Mouse (Mus musculus): Measurements from ENCODE around the gene Mrgpre. TPM values are rescaled to one million over a fixed set of nuclear protein-coding genes. Genes with fewer than 3 reads are reported as not detected.

Mrgpre gene
- polyA plus RNA-seq, 1 experiment from 2014 or later, result 1.9 TPM

DNA sequence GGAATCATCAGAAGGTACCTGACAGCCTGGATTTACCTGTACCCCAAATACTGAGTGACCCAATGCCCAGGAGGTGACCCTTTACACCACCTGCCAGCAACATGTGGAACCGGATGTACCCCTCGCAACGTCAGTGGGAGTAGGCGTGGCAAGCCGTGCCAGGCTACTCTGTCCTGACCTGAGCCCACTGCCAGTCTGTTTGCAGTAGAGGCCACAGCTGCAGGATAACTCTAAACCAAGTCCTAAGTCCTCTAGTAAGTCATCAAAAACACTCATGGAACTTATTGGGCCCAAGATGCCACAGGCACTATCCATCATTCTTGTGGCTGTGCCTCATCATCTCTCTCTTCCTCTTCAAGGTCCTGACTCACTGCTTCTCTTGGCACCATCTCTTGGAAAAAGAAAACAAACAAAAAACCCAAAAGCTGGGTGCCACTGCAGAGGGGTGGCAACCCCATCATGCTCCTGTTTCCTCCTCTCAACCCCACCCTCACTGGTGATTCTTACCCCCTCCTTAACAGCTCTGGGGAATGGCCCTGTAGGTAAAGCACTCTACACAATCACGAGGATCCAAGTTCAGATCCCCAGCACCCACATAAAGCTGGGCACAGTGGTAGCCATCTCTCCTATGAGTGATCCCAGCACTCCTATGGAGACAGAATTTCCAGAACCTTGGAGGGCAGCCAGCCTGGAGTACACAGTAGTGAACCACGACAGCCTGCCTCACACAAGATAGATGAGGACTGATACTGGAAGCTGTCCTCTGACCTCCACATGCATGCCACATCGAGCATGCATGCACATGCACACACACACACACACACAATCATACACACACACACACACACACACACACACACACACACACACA, 17.1 kb upstream of the Mrgpre start:
- Histone ChIP-seq H3K4me1 (ENCODE audit: insufficient read depth) (no peaks in the 10 kb centered on the region), H3K9me3 (ENCODE audit: low read depth, low read length) (no peaks in the 10 kb centered on the region), H3K27me3 (ENCODE audit: insufficient read depth, low read length) (no peaks in the 10 kb centered on the region), H3K4me3 (ENCODE audit: low read depth, low read length) (no peak overlapping the region), H3K36me3 (ENCODE audit: insufficient read depth) (peaks cover 69% of the 10 kb centered on the region; the same call in 1 of the 2 replicates), H3K9ac (no peak overlapping the region), H3K4me2 (no peak overlapping the region), H3K27ac (ENCODE audit: low read depth) (no peak overlapping the region)
- no peak for DNase-seq
- no peak for TF ChIP-seq CTCF (IDR thresholded peaks at IDR 0.05; ENCODE audit: low read depth)
- 77% methylated on average over 8 of the region's 8 CpGs for WGBS
- ATAC-seq (ENCODE audit: insufficient read depth), result no peak

- ATAC-seq (ENCODE audit: insufficient read depth) (no peak), DNase-seq (no peak)
- Histone ChIP-seq H3K27me3 (ENCODE audit: insufficient read depth, low read length) (no peaks in the 10 kb centered on the region), H3K9me3 (ENCODE audit: low read depth, low read length) (no peaks in the 10 kb centered on the region), H3K9ac (no peak overlapping the region), H3K36me3 (ENCODE audit: insufficient read depth) (peaks cover 70% of the 10 kb centered on the region; the same call in 1 of the 2 replicates), H3K4me1 (ENCODE audit: insufficient read depth) (no peaks in the 10 kb centered on the region), H3K4me2 (no peak overlapping the region), H3K4me3 (ENCODE audit: low read depth, low read length) (no peak overlapping the region), H3K27ac (ENCODE audit: low read depth) (no peak overlapping the region)
- TF ChIP-seq CTCF (IDR thresholded peaks at IDR 0.05; ENCODE audit: low read depth), result no peak
- WGBS, result 70% methylated on average over 1 of the region's 1 CpGs
Measured at GRCm38 (mm10) chr7:143800770-143801169, 16.5 kb upstream of the Mrgpre start.

DNA sequence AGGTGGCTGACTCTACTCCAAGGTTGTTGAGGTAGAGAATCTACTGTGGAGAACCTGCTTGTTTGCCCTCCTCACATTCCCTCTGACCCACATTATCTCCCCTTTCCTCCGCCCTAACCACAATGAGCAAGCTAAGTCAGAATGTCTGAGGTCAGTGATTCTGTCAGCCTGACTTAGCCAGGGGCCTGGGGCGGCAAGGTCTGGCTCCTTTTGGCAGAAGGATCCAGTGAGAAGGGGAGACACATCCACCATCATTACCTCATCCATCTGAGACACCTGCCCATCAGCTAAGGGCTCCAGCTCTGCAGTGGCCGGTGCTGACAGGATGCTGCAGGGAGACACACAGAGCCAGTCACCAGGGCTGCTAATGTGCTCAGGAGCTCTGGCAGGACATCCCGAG, 14.5 kb upstream of the Mrgpre start:
- ATAC-seq (ENCODE audit: insufficient read depth) (no peak), DNase-seq (no peak)
- H3K4me1 ChIP-seq (ENCODE audit: insufficient read depth), result no peaks in the 10 kb centered on the region
- H3K27ac ChIP-seq (ENCODE audit: low read depth), result no peak overlapping the region
- WGBS, result 87% methylated on average over 4 of the region's 4 CpGs
- no peaks in the 10 kb centered on the region for H3K9me3 ChIP-seq (ENCODE audit: low read depth, low read length)
- H3K4me2 ChIP-seq, result no peak overlapping the region
- no peak overlapping the region for H3K4me3 ChIP-seq (ENCODE audit: low read depth, low read length)
- H3K9ac ChIP-seq, result no peak overlapping the region
- TF ChIP-seq CTCF (IDR thresholded peaks at IDR 0.05; ENCODE audit: low read depth), result no peak
- H3K27me3 ChIP-seq (ENCODE audit: insufficient read depth, low read length), result no peaks in the 10 kb centered on the region
- peaks cover 68% of the 10 kb centered on the region; the same call in 1 of the 2 replicates for H3K36me3 ChIP-seq (ENCODE audit: insufficient read depth)

DNA sequence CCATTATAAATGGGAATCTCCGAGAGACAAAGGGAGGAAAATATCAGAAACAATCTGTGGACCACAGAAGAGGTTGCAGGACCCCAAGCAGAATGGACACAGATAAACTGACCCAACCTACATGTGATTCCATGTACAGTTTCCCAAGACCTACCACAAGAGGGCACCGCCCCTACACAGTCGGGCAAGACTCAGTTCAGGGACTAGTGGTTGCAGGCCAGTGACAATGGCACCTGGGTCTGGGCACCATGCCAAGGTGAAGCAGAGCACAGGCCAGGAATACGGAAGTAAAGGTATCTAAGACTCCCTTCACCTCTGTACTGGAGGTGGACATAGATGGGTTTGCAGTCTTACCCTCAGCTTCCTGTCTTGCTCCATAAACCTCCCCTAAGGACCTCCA, 8.8 kb upstream of the Mrgpre start:
- Histone ChIP-seq H3K27me3 (ENCODE audit: insufficient read depth, low read length) (no peaks in the 10 kb centered on the region), H3K27ac (ENCODE audit: low read depth) (no peak overlapping the region), H3K4me1 (ENCODE audit: insufficient read depth) (no peaks in the 10 kb centered on the region), H3K4me3 (ENCODE audit: low read depth, low read length) (no peak overlapping the region), H3K4me2 (no peak overlapping the region), H3K9ac (no peak overlapping the region), H3K36me3 (ENCODE audit: insufficient read depth) (peaks cover 26% of the 10 kb centered on the region; the same call in 1 of the 2 replicates), H3K9me3 (ENCODE audit: low read depth, low read length) (no peaks in the 10 kb centered on the region)
- DNase-seq (peak; percentile 56), ATAC-seq (ENCODE audit: insufficient read depth) (peak; percentile 60)
- peak; percentile 73 for TF ChIP-seq CTCF (IDR thresholded peaks at IDR 0.05; ENCODE audit: low read depth)
- 53% methylated on average over 4 of the region's 4 CpGs for WGBS

DNA sequence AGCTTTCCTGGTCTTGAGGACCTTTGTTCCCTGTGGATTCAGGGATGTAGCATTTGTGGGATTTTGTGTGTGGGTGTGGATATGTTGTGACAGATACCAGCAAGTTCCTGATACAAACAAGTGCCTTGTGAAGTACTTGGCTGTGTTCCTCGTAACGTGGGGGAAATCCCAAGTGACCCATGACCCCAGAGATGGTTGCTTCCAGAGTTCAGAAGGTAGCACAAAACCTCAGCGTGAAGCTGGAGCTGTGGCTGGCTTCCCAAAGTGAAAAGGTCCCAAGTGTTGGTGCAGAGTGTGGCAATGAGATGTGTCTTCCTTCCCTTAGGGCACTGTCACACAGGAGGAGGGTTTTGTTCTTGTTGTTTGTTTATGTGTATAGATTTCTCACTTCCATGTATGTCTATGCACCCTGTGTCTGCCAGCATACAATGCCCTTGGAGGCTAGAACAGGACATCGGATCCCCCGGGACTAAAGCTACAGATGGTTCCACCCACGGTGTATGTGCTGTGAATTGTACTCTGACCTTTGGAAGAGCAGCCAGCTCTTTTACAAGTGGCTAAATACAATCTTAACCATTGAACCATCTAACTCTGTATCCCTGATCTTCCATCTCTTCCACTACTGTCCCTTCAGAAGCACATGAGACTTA, 8.2 kb upstream of the Mrgpre start:
- Histone ChIP-seq H3K9me3 (ENCODE audit: low read depth, low read length) (no peaks in the 10 kb centered on the region), H3K27me3 (ENCODE audit: insufficient read depth, low read length) (no peaks in the 10 kb centered on the region), H3K4me2 (no peak overlapping the region), H3K9ac (no peak overlapping the region), H3K27ac (ENCODE audit: low read depth) (no peak overlapping the region), H3K4me1 (ENCODE audit: insufficient read depth) (no peaks in the 10 kb centered on the region), H3K36me3 (ENCODE audit: insufficient read depth) (peaks cover 19% of the 10 kb centered on the region; the same call in 1 of the 2 replicates), H3K4me3 (ENCODE audit: low read depth, low read length) (no peak overlapping the region)
- TF ChIP-seq CTCF (IDR thresholded peaks at IDR 0.05; ENCODE audit: low read depth), result no peak
- WGBS, result 69% methylated on average over 6 of the region's 6 CpGs
- no peak for DNase-seq
- no peak for ATAC-seq (ENCODE audit: insufficient read depth)

DNA sequence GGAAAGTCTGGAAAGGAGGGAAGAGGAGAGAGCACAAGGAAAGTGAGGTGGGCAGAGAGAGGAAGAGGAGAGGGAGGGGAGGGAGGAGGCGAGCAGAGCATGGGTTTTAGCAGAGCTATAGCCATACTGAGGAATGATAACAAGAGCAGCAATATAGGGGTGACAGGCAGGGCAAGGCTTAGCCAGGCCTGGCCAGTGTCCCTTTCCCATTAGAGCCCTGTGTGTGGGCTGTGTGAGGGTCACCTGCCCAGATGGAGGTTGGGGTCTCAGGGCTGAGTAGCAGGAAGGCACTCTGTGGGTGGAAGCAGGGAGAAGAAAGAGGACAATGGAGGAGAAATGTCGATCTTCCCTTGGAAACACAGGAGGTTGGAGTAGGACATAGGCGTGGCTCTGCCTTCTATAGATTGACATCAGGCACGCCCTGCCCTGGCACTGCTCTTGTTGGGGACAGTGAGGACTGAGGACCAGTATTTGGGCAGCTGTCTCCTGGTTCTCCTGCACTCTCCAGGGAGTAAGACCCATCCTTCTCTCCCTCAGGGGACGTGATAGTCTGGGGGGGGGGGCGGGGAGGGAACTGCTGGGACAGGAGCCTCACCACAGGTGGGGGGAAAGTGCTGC, 813 bp downstream of the Mrgpre start:
- H3K9me3 ChIP-seq (ENCODE audit: low read depth, low read length), result no peaks in the 10 kb centered on the region
- no peak for DNase-seq

GRCm38 (mm10) chr7:143777375-143777774, 6.9 kb downstream of the Mrgpre start:
- Histone ChIP-seq H3K27ac (ENCODE audit: low read depth) (no peak overlapping the region), H3K9ac (no peak overlapping the region), H3K27me3 (ENCODE audit: insufficient read depth, low read length) (no peaks in the 10 kb centered on the region), H3K4me2 (no peak overlapping the region), H3K9me3 (ENCODE audit: low read depth, low read length) (no peaks in the 10 kb centered on the region), H3K4me1 (ENCODE audit: insufficient read depth) (no peaks in the 10 kb centered on the region), H3K4me3 (ENCODE audit: low read depth, low read length) (no peak overlapping the region), H3K36me3 (ENCODE audit: insufficient read depth) (no peaks in the 10 kb centered on the region)
- WGBS, result 45% methylated on average over 2 of the region's 2 CpGs
- no peak for TF ChIP-seq CTCF (IDR thresholded peaks at IDR 0.05; ENCODE audit: low read depth)
- ATAC-seq (ENCODE audit: insufficient read depth), result no peak
- no peak for DNase-seq

More for the DNA sequence above, 813 bp downstream of the Mrgpre start:
- Histone ChIP-seq H3K27me3 (ENCODE audit: insufficient read depth, low read length) (no peaks in the 10 kb centered on the region), H3K4me3 (ENCODE audit: low read depth, low read length) (peak overlapping the region; percentile 38), H3K27ac (ENCODE audit: low read depth) (peak overlapping the region; percentile 42; the same call in 1 of the 2 replicates), H3K4me1 (ENCODE audit: insufficient read depth) (peaks cover 4% of the 10 kb centered on the region; the same call in 1 of the 2 replicates), H3K36me3 (ENCODE audit: insufficient read depth) (no peaks in the 10 kb centered on the region), H3K4me2 (peak overlapping the region; percentile 65), H3K9ac (peak overlapping the region; percentile 37; the same call in 1 of the 2 replicates)
- WGBS, result 10% methylated on average over 6 of the region's 6 CpGs
- ATAC-seq (ENCODE audit: insufficient read depth), result peak; percentile 68
- no peak for TF ChIP-seq CTCF (IDR thresholded peaks at IDR 0.05; ENCODE audit: low read depth)

Data from lung, embryonic 14.5 days (tissue).